ENCODE assay signal across 16 mouse cellular contexts in genomic region chr4:119662976-119663375, GRCm38 (mm10). TPM values are rescaled to one million over a fixed set of nuclear protein-coding genes. Genes with fewer than 3 reads are reported as not detected.
DNase-seq lines count a peak whose midpoint lies in the region; ATAC-seq and TF ChIP-seq lines count a peak whose summit lies in the region.
"Had no signal": no experiment of that assay in that cellular context is flagged by ENCODE, and none has a peak within 500 bp of the region (broad histone marks: within the 10 kb centered on the region; RNA-seq: fewer than 3 reads in every experiment).

No protein-coding gene starts in this region.

- H3K4me1 ChIP-seq in forebrain, embryonic 10.5 days, result peaks cover 8% of the 10 kb centered on the region

- intact Hi-C loops in left cerebral cortex, adult 2 months (cut with DNase I), result loop anchor here (5.0 kb wide), 2 partner anchors 144 to 416 kb away; no protein-coding TSS in a partner anchor

- no peaks in the 10 kb centered on the region for H3K36me3 ChIP-seq in forebrain, embryonic 10.5 days (replicated peaks)
- H3K36me3 ChIP-seq: forebrain, embryonic 12.5 days; midbrain, embryonic 13.5 days; neural tube, embryonic 13.5 days had no signal

- no peak overlapping the region for H3K27ac ChIP-seq in left cerebral cortex, adult 2 months
- no peak overlapping the region for H3K27ac ChIP-seq in forebrain, embryonic 10.5 days
- H3K27ac ChIP-seq: forebrain, embryonic 12.5 days; midbrain, embryonic 13.5 days; neural tube, embryonic 13.5 days had no signal

- H3K9me3 ChIP-seq in forebrain, embryonic 10.5 days, result no peaks in the 10 kb centered on the region
- H3K9me3 ChIP-seq: forebrain, embryonic 12.5 days; midbrain, embryonic 13.5 days; neural tube, embryonic 13.5 days had no signal

- TF ChIP-seq CTCF in left cerebral cortex, adult 2 months (IDR thresholded peaks at IDR 0.05), result no peak

- ATAC-seq in megakaryocyte, adult 5-6 weeks (ENCODE audit: poor library complexity, severe bottlenecking), result 0 out of 2 replicates have a peak, but pooled peaks have one; percentile 24
- ATAC-seq: intestine, postnatal 0 days; midbrain, embryonic 13.5 days had no signal

- no peaks in the 10 kb centered on the region for H3K27me3 ChIP-seq in forebrain, embryonic 10.5 days (ENCODE audit: poor library complexity, severe bottlenecking)
- H3K27me3 ChIP-seq: forebrain, embryonic 12.5 days; midbrain, embryonic 13.5 days; neural tube, embryonic 13.5 days had no signal

- 91% methylated on average over 7 of the region's 7 CpGs for WGBS in forebrain, embryonic 10.5 days

- no peak overlapping the region for H3K4me3 ChIP-seq in left cerebral cortex, adult 2 months
- no peak overlapping the region for H3K4me3 ChIP-seq in forebrain, embryonic 10.5 days
- H3K4me3 ChIP-seq: forebrain, embryonic 12.5 days; midbrain, embryonic 13.5 days; neural tube, embryonic 13.5 days had no signal

- DNase-seq in left cerebral cortex, adult 2 months (ENCODE audit: extremely low spot score in 1 of 2, low spot score in 2 of 2), result peak; percentile 23 to 30
- DNase-seq in left cerebral cortex, adult 8-10 months (ENCODE audit: low spot score in 2 of 2), result no peak
- peak; percentile 31 for DNase-seq in adipocyte (ENCODE audit: low spot score)
- peak; percentile 26 to 32 for DNase-seq in heart, adult 9 months (ENCODE audit: low spot score in 2 of 2)
- no peak for DNase-seq in thymus, postnatal 36 days
- no peak for DNase-seq in gastrocnemius, postnatal 25 days
- DNase-seq in forebrain, embryonic 10.5 days (ENCODE audit: extremely low spot score, low spot score), result no peak
- DNase-seq: cerebellum, adult 11 months; liver, postnatal 0 days had no signal

RNA-seq across cellular contexts. Expression of gene Guca2b, which starts 4.2 kb away (rescaled TPM):
- total RNA-seq in left cerebral cortex, adult 2 months (2021), result not detected
- not detected for total RNA-seq in left cerebral cortex, adult 8-10 months (2022)
- not detected in 2 replicates for total RNA-seq in megakaryocyte, adult 5-6 weeks (2015)
- total RNA-seq in megakaryocyte, adult 5-6 weeks (2017), result not detected in 2 replicates
- not detected for total RNA-seq in gastrocnemius, postnatal 25 days (2021)
- polyA plus RNA-seq in forebrain, embryonic 10.5 days (2016; fragmentation: Nextera tagmentation; extraction: Ambion mirVana), result not detected in 2 replicates
- total RNA-seq: hematopoietic stem cell, adult 5-6 weeks; left cerebral cortex, postnatal 36 days had no signal
- polyA plus RNA-seq: forebrain, embryonic 12.5 days; liver, postnatal 0 days; midbrain, embryonic 13.5 days; neural tube, embryonic 13.5 days had no signal

RNA-seq across cellular contexts. Expression of gene Guca2a, which starts 25.5 kb away (rescaled TPM):
- total RNA-seq in left cerebral cortex, adult 2 months (2021), result not detected
- under 1 TPM in 1 of 4 experiments, not detected in 3; 0.68 TPM for total RNA-seq in left cerebral cortex, adult 8-10 months (2022)
- not detected in 2 replicates for total RNA-seq in megakaryocyte, adult 5-6 weeks (2015)
- total RNA-seq in megakaryocyte, adult 5-6 weeks (2017), result not detected in 2 replicates
- total RNA-seq in gastrocnemius, postnatal 25 days (2021), result not detected
- polyA plus RNA-seq in forebrain, embryonic 10.5 days (2016; fragmentation: Nextera tagmentation; extraction: Ambion mirVana), result not detected in 2 replicates
- total RNA-seq: hematopoietic stem cell, adult 5-6 weeks; left cerebral cortex, postnatal 36 days had no signal
- polyA plus RNA-seq: forebrain, embryonic 12.5 days; liver, postnatal 0 days; midbrain, embryonic 13.5 days; neural tube, embryonic 13.5 days had no signal

Comparison
In these comparisons a context has a peak if more than half of its experiments do, and no peak if none do; other contexts are left out.
1. DNase-seq: peak in left cerebral cortex, adult 2 months (2 of 2), adipocyte (single experiment) and heart, adult 9 months (2 of 2); none in left cerebral cortex, adult 8-10 months (0 of 2), thymus, postnatal 36 days (0 of 2), gastrocnemius, postnatal 25 days (single experiment) and forebrain, embryonic 10.5 days (single experiment).